Mouse (Mus musculus): ENCODE results near the gene Atg9a.

GRCm38 (mm10) chr1:75192452-75192851, 456 bp upstream of the Atg9a start:
- TF ChIP-seq POLR2A (IDR thresholded peaks at IDR 0.05; ENCODE audit: borderline replicate concordance, extremely low read depth, insufficient read depth, insufficient read length, poor library complexity, severe bottlenecking): no peak
- no peak for TF ChIP-seq CTCF (IDR thresholded peaks at IDR 0.05; ENCODE audit: borderline replicate concordance, extremely low read depth, insufficient read depth, insufficient read length)

Measured in brain, embryonic 14.5 days (tissue).